Mouse (Mus musculus): ENCODE measurements around the gene Wdr54.

The Wdr54 gene

GRCm38 (mm10) chr6:83156259-83156684 is at the start of gene Wdr54, which contains the start of gene 1700003E16Rik:
Gene Wdr54 (minus strand): TSS chr6:83156397.
Gene 1700003E16Rik (plus strand): TSS chr6:83156404.
- DNase-seq, result peak; percentile 40

- DNase-seq, result no peak
These were observed 49.7 kb upstream of the Wdr54 start for GRCm38 (mm10) chr6:83205851-83206250.

GRCm38 (mm10) chr6:83203320-83203719 is 47.1 kb upstream of the Wdr54 start:
- no peak for DNase-seq

- DNase-seq, result peak; percentile 63
These were observed 41.3 kb upstream of the Wdr54 start for GRCm38 (mm10) chr6:83197345-83198004.

GRCm38 (mm10) chr6:83193571-83193970 is 37.4 kb upstream of the Wdr54 start:
- DNase-seq, result no peak

- DNase-seq, result no peak
These were observed 30.7 kb upstream of the Wdr54 start for GRCm38 (mm10) chr6:83186946-83187345.

GRCm38 (mm10) chr6:83185895-83186861 is 30.0 kb upstream of the Wdr54 start:
- DNase-seq, result peak; percentile 33

GRCm38 (mm10) chr6:83184858-83185435 is 28.8 kb upstream of the Wdr54 start:
- no peak for DNase-seq

GRCm38 (mm10) chr6:83180605-83181004 is 24.4 kb upstream of the Wdr54 start:
- no peak for DNase-seq

GRCm38 (mm10) chr6:83179390-83180117 is 23.4 kb upstream of the Wdr54 start:
- DNase-seq, result no peak

- DNase-seq, result no peak
These were observed 19.8 kb upstream of the Wdr54 start for GRCm38 (mm10) chr6:83175996-83176395.

- no peak for DNase-seq
These were observed 16.2 kb upstream of the Wdr54 start for GRCm38 (mm10) chr6:83172240-83172920.

- DNase-seq, result no peak
These were observed 14.9 kb upstream of the Wdr54 start for GRCm38 (mm10) chr6:83171063-83171462.

- peak; percentile 67 for DNase-seq
These were observed 13.7 kb upstream of the Wdr54 start for GRCm38 (mm10) chr6:83169872-83170271.

GRCm38 (mm10) chr6:83166243-83166630 is 10.0 kb upstream of the Wdr54 start:
- DNase-seq, result no peak

GRCm38 (mm10) chr6:83165607-83166242 is 9.5 kb upstream of the Wdr54 start, which contains the start of gene Dctn1:
Gene Dctn1 (plus strand): TSS chr6:83165920.
- peak; percentile 96 for DNase-seq

GRCm38 (mm10) chr6:83165026-83165606 is 8.9 kb upstream of the Wdr54 start:
- DNase-seq, result no peak

GRCm38 (mm10) chr6:83162701-83163100 is 6.5 kb upstream of the Wdr54 start:
- peak; percentile 85 for DNase-seq

- DNase-seq, result peak; percentile 78
These were observed 5.9 kb upstream of the Wdr54 start for GRCm38 (mm10) chr6:83161921-83162641.

- no peak for DNase-seq
These were observed 5.2 kb upstream of the Wdr54 start for GRCm38 (mm10) chr6:83161442-83161841.
